In genomic region chr11:28904596-28904995, GRCm38 (mm10) we compare ENCODE assay signal across 21 mouse cellular contexts. TPM values are rescaled to one million over a fixed set of nuclear protein-coding genes. Genes with fewer than 3 reads are reported as not detected.
A peak's percentile ranks its signal among the peaks of the same experiment; 100 is the strongest.
DNase-seq lines count a peak whose midpoint lies in the region; ATAC-seq and TF ChIP-seq lines count a peak whose summit lies in the region.
"Had no signal": no experiment of that assay in that cellular context is flagged by ENCODE, and none has a peak within 500 bp of the region (broad histone marks: within the 10 kb centered on the region; RNA-seq: fewer than 3 reads in every experiment).

No protein-coding gene starts in this region.

- H3K4me3 ChIP-seq in lung, embryonic 14.5 days (ENCODE audit: low read depth, low read length): no peak overlapping the region
- no peak overlapping the region for H3K4me3 ChIP-seq in lung, adult 2 months (replicated peaks; ENCODE audit: extremely low read depth, low read depth, low read length)
- H3K4me3 ChIP-seq in embryonic fibroblast, embryonic 13.5 days (ENCODE audit: insufficient read depth, low read length): no peak overlapping the region
- H3K4me3 ChIP-seq: embryonic facial prominence, embryonic 15.5 days; heart, embryonic 13.5 days; hindbrain, embryonic 12.5 days had no signal

- no peak overlapping the region for H3K9ac ChIP-seq in lung, embryonic 14.5 days
- H3K9ac ChIP-seq: embryonic facial prominence, embryonic 15.5 days; heart, embryonic 13.5 days; hindbrain, embryonic 12.5 days had no signal

- no peaks in the 10 kb centered on the region for H3K4me1 ChIP-seq in lung, embryonic 14.5 days (ENCODE audit: insufficient read depth)
- H3K4me1 ChIP-seq in lung, adult 2 months (ENCODE audit: control insufficient read depth, insufficient read depth, low read length): peaks cover 2% of the 10 kb centered on the region
- H3K4me1 ChIP-seq in embryonic fibroblast, embryonic 13.5 days (ENCODE audit: control insufficient read depth, insufficient read depth, low read length): peaks cover 9% of the 10 kb centered on the region
- H3K4me1 ChIP-seq: embryonic facial prominence, embryonic 15.5 days; hindbrain, embryonic 12.5 days had no signal

- no peaks in the 10 kb centered on the region for H3K36me3 ChIP-seq in lung, embryonic 14.5 days (ENCODE audit: insufficient read depth)
- H3K36me3 ChIP-seq: embryonic facial prominence, embryonic 15.5 days; heart, embryonic 13.5 days; hindbrain, embryonic 12.5 days had no signal

- no peak overlapping the region for H3K4me2 ChIP-seq in lung, embryonic 14.5 days
- H3K4me2 ChIP-seq: embryonic facial prominence, embryonic 15.5 days; heart, embryonic 13.5 days; hindbrain, embryonic 12.5 days had no signal

- no peaks in the 10 kb centered on the region for H3K27me3 ChIP-seq in lung, embryonic 14.5 days (ENCODE audit: insufficient read depth, low read length)
- H3K27me3 ChIP-seq: embryonic facial prominence, embryonic 15.5 days; heart, embryonic 13.5 days; hindbrain, embryonic 12.5 days had no signal

- no peak for TF ChIP-seq POLR2A in lung, adult 2 months (IDR thresholded peaks at IDR 0.05; ENCODE audit: borderline replicate concordance, extremely low read depth, low read depth, low read length)
- no peak for TF ChIP-seq POLR2A in embryonic fibroblast, embryonic 13.5 days (IDR thresholded peaks at IDR 0.05; ENCODE audit: low read depth, low read length)

- H3K9me3 ChIP-seq in lung, embryonic 14.5 days (ENCODE audit: low read depth, low read length): no peaks in the 10 kb centered on the region
- H3K9me3 ChIP-seq: embryonic facial prominence, embryonic 15.5 days; heart, embryonic 13.5 days; hindbrain, embryonic 12.5 days had no signal

- 47% methylated on average over 2 of the region's 2 CpGs for WGBS in lung, embryonic 14.5 days
- 40% methylated on average over 2 of the region's 2 CpGs for WGBS in lung, adult 2 months

- no peak for TF ChIP-seq CTCF in lung, embryonic 14.5 days (IDR thresholded peaks at IDR 0.05; ENCODE audit: low read depth)
- TF ChIP-seq CTCF in lung, adult 2 months (IDR thresholded peaks at IDR 0.05; ENCODE audit: insufficient read depth, low read length): no peak
- TF ChIP-seq CTCF in embryonic fibroblast, embryonic 13.5 days (IDR thresholded peaks at IDR 0.05; ENCODE audit: borderline replicate concordance, insufficient read depth, low read length): no peak

- ATAC-seq in frontal cortex, adult (ENCODE audit: low TSS enrichment): 0 out of 2 replicates have a peak, but pooled peaks have one; percentile 23
- no peak for ATAC-seq in lung, embryonic 14.5 days (ENCODE audit: insufficient read depth)
- ATAC-seq: forebrain, embryonic 16.5 days; hindbrain, embryonic 16.5 days; inflammation-experienced regulatory T-cells, adult 6 months; intestine, postnatal 0 days had no signal

- no peak overlapping the region; the same call in 1 of the 2 replicates for H3K27ac ChIP-seq in lung, embryonic 14.5 days (ENCODE audit: low read depth)
- peak overlapping the region; percentile 76 for H3K27ac ChIP-seq in embryonic fibroblast, embryonic 13.5 days (ENCODE audit: insufficient read depth, low read length)
- H3K27ac ChIP-seq: embryonic facial prominence, embryonic 15.5 days; heart, embryonic 13.5 days; hindbrain, embryonic 12.5 days had no signal

- DNase-seq in frontal cortex, postnatal 25 days (ENCODE audit: low spot score in 2 of 2): no peak
- peak; percentile 31 for DNase-seq in lung, embryonic 14.5 days
- no peak for DNase-seq in lung, adult 2 months
- DNase-seq in ovary, postnatal 10 days (ENCODE audit: low spot score): no peak
- DNase-seq in ovary, adult 18-20 months (ENCODE audit: low spot score): no peak
- DNase-seq: adrenal gland, postnatal 10 days; cerebellum, adult 11-12 months; cerebellum, adult 9-10 months; cerebellum, postnatal 36 days; gastrocnemius, postnatal 36 days; heart, adult 11 months; heart, postnatal 4 days had no signal

RNA-seq across cellular contexts. Expression of gene Efemp1, which starts 51.6 kb away (rescaled TPM):
- polyA plus RNA-seq in lung, embryonic 14.5 days (2014; fragmentation: Nextera tagmentation; extraction: Ambion mirVana): 9.5 and 9.6 TPM in 2 replicates
- polyA plus RNA-seq in lung, adult 2 months (2012; rRNA removed): 112 and 121 TPM in 2 replicates
- polyA plus RNA-seq in embryonic fibroblast, embryonic 13.5 days (2011; ENCODE audit: insufficient read length, low read depth, missing spikeins): 79.5 and 103 TPM in 2 replicates
- polyA plus RNA-seq: inflammation-experienced regulatory T-cells, adult 6 months had no signal
